Mouse (Mus musculus): ENCODE results near the gene Angel1. TPM values are rescaled to one million over a fixed set of nuclear protein-coding genes. Genes with fewer than 3 reads are reported as not detected.

The Angel1 gene
- polyA plus RNA-seq, 1 experiment from 2014 or later = 0.80 TPM

GRCm38 (mm10) chr12:86734319-86734810 is 8.1 kb upstream of the Angel1 start, which contains the start of gene Lrrc74a:
Gene Lrrc74a, plus strand, starts transcription at chr12:86734369.
- Histone ChIP-seq H3K27me3 (ENCODE audit: insufficient read depth, low read length) (no peaks in the 10 kb centered on the region), H3K4me3 (ENCODE audit: low read depth, low read length) (no peak within 1 kb of the TSS), H3K27ac (ENCODE audit: low read depth) (no peak within 1 kb of the TSS), H3K36me3 (replicated peaks; ENCODE audit: insufficient read depth, low read length) (no peaks in the 10 kb centered on the region), H3K4me1 (ENCODE audit: insufficient read depth) (no peaks in the 10 kb centered on the region), H3K4me2 (ENCODE audit: low read depth, low read length) (no peak within 1 kb of the TSS), H3K9me3 (ENCODE audit: low read length) (no peaks in the 10 kb centered on the region), H3K9ac (replicated peaks) (no peak within 1 kb of the TSS)
- DNase-seq (no peak), ATAC-seq (no peak)
- WGBS (ENCODE audit: insufficient replicate concordance) = 80% methylated on average over 8 of the region's 8 CpGs
- TF ChIP-seq CTCF (IDR thresholded peaks at IDR 0.05; ENCODE audit: low read depth) (no peak), EP300 (IDR thresholded peaks at IDR 0.05; ENCODE audit: low read depth) (no peak)

GRCm38 (mm10) chr12:86725706-86726105 is 554 bp downstream of the Angel1 start:
- H3K36me3 ChIP-seq (replicated peaks; ENCODE audit: insufficient read depth, low read length) = no peaks in the 10 kb centered on the region
- no peaks in the 10 kb centered on the region for H3K9me3 ChIP-seq (ENCODE audit: low read length)
- H3K4me1 ChIP-seq (ENCODE audit: insufficient read depth) = peaks cover 7% of the 10 kb centered on the region; the same call in 1 of the 2 replicates
- TF ChIP-seq EP300 (IDR thresholded peaks at IDR 0.05; ENCODE audit: low read depth) (no peak), CTCF (IDR thresholded peaks at IDR 0.05; ENCODE audit: low read depth) (no peak)
- peak overlapping the region; percentile 56 for H3K9ac ChIP-seq (replicated peaks)
- DNase-seq = no peak
- peak; percentile 39 for ATAC-seq
- no peak overlapping the region for H3K27ac ChIP-seq (ENCODE audit: low read depth)
- under 1% methylated on average over 19 of the region's 19 CpGs for WGBS (ENCODE audit: insufficient replicate concordance)
- H3K4me2 ChIP-seq (ENCODE audit: low read depth, low read length) = peak overlapping the region; percentile 100
- H3K4me3 ChIP-seq (ENCODE audit: low read depth, low read length) = peak overlapping the region; percentile 67
- H3K27me3 ChIP-seq (ENCODE audit: insufficient read depth, low read length) = no peaks in the 10 kb centered on the region

- no peak overlapping the region for H3K4me3 ChIP-seq (ENCODE audit: low read depth, low read length)
- H3K36me3 ChIP-seq (replicated peaks; ENCODE audit: insufficient read depth, low read length) = no peaks in the 10 kb centered on the region
- H3K27ac ChIP-seq (ENCODE audit: low read depth) = no peak overlapping the region
- TF ChIP-seq EP300 (IDR thresholded peaks at IDR 0.05; ENCODE audit: low read depth) (no peak), CTCF (IDR thresholded peaks at IDR 0.05; ENCODE audit: low read depth) (no peak)
- no peak for DNase-seq
- no peak overlapping the region for H3K9ac ChIP-seq (replicated peaks)
- ATAC-seq = no peak
- H3K4me2 ChIP-seq (ENCODE audit: low read depth, low read length) = no peak overlapping the region
- no peaks in the 10 kb centered on the region for H3K9me3 ChIP-seq (ENCODE audit: low read length)
- WGBS (ENCODE audit: insufficient replicate concordance) = 69% methylated on average over 2 of the region's 2 CpGs
- peaks cover 7% of the 10 kb centered on the region; the same call in 1 of the 2 replicates for H3K4me1 ChIP-seq (ENCODE audit: insufficient read depth)
- H3K27me3 ChIP-seq (ENCODE audit: insufficient read depth, low read length) = no peaks in the 10 kb centered on the region
Measured at GRCm38 (mm10) chr12:86724300-86724699, 2.0 kb downstream of the Angel1 start.

- DNase-seq (no peak), ATAC-seq (no peak)
- no peak overlapping the region for H3K27ac ChIP-seq (ENCODE audit: low read depth)
- H3K4me2 ChIP-seq (ENCODE audit: low read depth, low read length) = no peak overlapping the region
- no peak overlapping the region for H3K9ac ChIP-seq (replicated peaks)
- 73% methylated on average over 5 of the region's 5 CpGs for WGBS (ENCODE audit: insufficient replicate concordance)
- H3K36me3 ChIP-seq (replicated peaks; ENCODE audit: insufficient read depth, low read length) = no peaks in the 10 kb centered on the region
- TF ChIP-seq CTCF (IDR thresholded peaks at IDR 0.05; ENCODE audit: low read depth) (no peak), EP300 (IDR thresholded peaks at IDR 0.05; ENCODE audit: low read depth) (no peak)
- H3K4me3 ChIP-seq (ENCODE audit: low read depth, low read length) = no peak overlapping the region
- no peaks in the 10 kb centered on the region for H3K27me3 ChIP-seq (ENCODE audit: insufficient read depth, low read length)
- H3K9me3 ChIP-seq (ENCODE audit: low read length) = no peaks in the 10 kb centered on the region
- peaks cover 7% of the 10 kb centered on the region; the same call in 1 of the 2 replicates for H3K4me1 ChIP-seq (ENCODE audit: insufficient read depth)
Measured at GRCm38 (mm10) chr12:86721453-86721852, 4.8 kb downstream of the Angel1 start.

GRCm38 (mm10) chr12:86719961-86720639 is 6.2 kb downstream of the Angel1 start:
- no peaks in the 10 kb centered on the region for H3K9me3 ChIP-seq (ENCODE audit: low read length)
- H3K4me3 ChIP-seq (ENCODE audit: low read depth, low read length) = no peak overlapping the region
- H3K9ac ChIP-seq (replicated peaks) = no peak overlapping the region
- no peaks in the 10 kb centered on the region for H3K27me3 ChIP-seq (ENCODE audit: insufficient read depth, low read length)
- TF ChIP-seq CTCF (IDR thresholded peaks at IDR 0.05; ENCODE audit: low read depth) = no peak
- TF ChIP-seq EP300 (IDR thresholded peaks at IDR 0.05; ENCODE audit: low read depth) = no peak
- H3K4me1 ChIP-seq (ENCODE audit: insufficient read depth) = no peaks in the 10 kb centered on the region
- ATAC-seq (no peak), DNase-seq (no peak)
- 83% methylated on average over 18 of the region's 18 CpGs for WGBS (ENCODE audit: insufficient replicate concordance)
- H3K4me2 ChIP-seq (ENCODE audit: low read depth, low read length) = no peak overlapping the region
- H3K27ac ChIP-seq (ENCODE audit: low read depth) = no peak overlapping the region
- no peaks in the 10 kb centered on the region for H3K36me3 ChIP-seq (replicated peaks; ENCODE audit: insufficient read depth, low read length)

- H3K9ac ChIP-seq (replicated peaks) = no peak overlapping the region
Measured at GRCm38 (mm10) chr12:86716962-86717361, 9.3 kb downstream of the Angel1 start.

More at GRCm38 (mm10) chr12:86716962-86717361, 9.3 kb downstream of the Angel1 start:
- Histone ChIP-seq H3K36me3 (replicated peaks; ENCODE audit: insufficient read depth, low read length) (no peaks in the 10 kb centered on the region), H3K27ac (ENCODE audit: low read depth) (no peak overlapping the region), H3K9me3 (ENCODE audit: low read length) (no peaks in the 10 kb centered on the region), H3K27me3 (ENCODE audit: insufficient read depth, low read length) (no peaks in the 10 kb centered on the region), H3K4me2 (ENCODE audit: low read depth, low read length) (no peak overlapping the region), H3K4me3 (ENCODE audit: low read depth, low read length) (no peak overlapping the region), H3K4me1 (ENCODE audit: insufficient read depth) (no peaks in the 10 kb centered on the region)
- ATAC-seq (no peak), DNase-seq (no peak)
- 81% methylated on average over 11 of the region's 11 CpGs for WGBS (ENCODE audit: insufficient replicate concordance)
- TF ChIP-seq EP300 (IDR thresholded peaks at IDR 0.05; ENCODE audit: low read depth) (no peak), CTCF (IDR thresholded peaks at IDR 0.05; ENCODE audit: low read depth) (no peak)
